Mouse (Mus musculus) lung, postnatal 14 days (tissue): ENCODE results near the gene Brf1.

Source experiments
- DNase-seq: peaks from one replicate; pipeline ENCODE4 v3.0.0; 2021

The Brf1 gene

DNA sequence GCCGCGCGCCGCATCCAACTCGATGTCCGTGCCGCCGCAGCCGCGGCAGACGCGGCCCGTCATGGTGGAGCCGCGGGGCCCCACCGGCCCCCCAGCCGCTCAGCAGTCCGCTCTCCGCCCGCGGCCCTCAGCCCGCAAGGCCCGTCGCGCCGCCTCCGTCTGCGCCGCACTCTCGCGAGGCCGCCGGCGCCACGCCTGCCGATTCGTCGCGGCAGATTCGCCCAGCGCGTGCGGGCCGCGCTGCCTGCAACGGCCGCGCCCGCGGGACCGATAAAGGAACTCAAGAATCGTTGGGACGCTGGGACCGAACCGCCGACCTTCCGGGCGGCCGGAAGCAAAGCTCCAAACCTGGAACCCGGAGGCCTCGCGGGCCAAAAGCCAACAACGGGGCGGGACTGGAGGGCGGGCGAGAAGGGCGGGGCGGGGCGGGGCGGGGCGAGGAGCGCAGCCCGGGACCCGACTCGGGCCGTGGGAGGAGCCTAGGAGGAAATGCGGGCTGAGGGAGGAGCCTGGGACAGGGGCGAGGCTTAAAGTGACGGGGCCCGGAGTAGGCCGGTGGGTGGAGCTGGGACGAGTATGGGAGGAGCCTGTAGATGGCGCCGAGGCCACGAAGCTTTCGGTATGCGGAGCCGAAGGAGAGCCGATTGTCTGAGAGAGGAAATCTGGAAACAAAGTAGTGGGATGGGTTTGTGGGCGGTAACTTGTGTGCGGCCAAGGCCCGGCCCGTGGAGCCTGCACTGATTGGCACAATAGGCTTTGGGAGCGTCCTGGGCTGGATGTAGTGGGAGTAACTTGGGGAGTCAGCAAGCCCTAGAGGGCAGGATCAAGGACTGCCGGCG is at the start of gene Brf1:
Gene Brf1 (minus strand): TSS at position 411 of the 839 bp plus-strand sequence.
- peak; percentile 98 for DNase-seq

DNA sequence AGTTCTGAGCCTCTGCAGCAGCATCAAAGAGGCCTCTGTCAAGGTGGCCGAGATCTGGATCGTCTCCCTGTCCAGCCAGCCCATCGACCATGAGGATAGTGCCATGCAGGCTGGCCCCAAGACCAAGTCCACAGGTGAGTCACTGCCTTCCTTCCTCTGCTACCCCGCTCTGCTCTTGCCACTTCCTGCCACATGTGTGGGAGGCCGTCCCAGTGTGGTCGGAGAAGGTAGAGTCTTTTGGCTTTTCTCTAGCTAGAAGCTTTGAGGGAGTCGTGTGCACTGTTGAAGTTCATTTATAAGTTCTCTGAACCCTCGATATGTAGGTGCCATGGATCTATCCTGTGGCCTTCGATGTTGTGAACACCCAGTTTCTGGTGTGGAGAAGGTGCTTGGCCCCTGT is 49.3 kb upstream of the Brf1 start:
- no peak for DNase-seq

DNA sequence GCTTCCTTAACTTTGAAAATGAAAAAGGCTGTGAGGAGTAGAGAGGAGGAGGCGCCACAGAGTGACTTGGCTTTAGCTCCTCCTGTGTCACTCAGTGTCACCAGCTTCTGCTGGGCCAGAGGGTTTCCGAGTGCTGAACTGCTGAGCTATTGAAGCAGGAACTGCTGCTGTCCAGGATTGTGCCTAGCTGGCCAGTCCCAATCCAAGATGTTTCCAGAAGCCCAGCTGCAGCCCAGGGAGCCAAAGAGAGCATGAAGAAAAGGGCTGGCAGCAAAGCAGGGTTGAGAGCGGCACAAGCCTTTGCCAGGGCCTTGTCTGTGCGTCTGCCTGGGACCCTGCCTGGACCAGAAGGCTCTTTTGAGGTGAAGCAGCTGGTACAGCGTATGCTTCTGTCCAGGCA is 47.6 kb upstream of the Brf1 start:
- no peak for DNase-seq

DNA sequence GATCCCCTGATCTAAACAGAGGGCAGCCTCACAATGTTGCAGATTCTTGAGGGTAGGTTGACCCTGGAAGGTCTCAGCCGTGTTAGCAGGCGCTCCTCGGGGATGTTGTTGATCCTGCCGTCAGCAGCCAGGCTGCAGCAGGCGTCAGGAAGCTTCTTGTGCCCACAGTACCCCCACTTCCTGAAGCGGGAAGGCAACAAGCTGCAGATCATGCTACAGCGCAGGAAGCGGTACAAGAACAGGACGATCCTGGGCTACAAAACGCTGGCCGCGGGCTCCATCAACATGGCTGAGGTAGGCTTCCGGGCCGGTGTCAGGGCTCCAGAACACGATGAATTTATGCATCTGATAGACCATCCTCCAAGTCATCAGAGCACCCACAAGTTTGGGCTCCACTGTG is 46.4 kb upstream of the Brf1 start:
- DNase-seq, result no peak

DNA sequence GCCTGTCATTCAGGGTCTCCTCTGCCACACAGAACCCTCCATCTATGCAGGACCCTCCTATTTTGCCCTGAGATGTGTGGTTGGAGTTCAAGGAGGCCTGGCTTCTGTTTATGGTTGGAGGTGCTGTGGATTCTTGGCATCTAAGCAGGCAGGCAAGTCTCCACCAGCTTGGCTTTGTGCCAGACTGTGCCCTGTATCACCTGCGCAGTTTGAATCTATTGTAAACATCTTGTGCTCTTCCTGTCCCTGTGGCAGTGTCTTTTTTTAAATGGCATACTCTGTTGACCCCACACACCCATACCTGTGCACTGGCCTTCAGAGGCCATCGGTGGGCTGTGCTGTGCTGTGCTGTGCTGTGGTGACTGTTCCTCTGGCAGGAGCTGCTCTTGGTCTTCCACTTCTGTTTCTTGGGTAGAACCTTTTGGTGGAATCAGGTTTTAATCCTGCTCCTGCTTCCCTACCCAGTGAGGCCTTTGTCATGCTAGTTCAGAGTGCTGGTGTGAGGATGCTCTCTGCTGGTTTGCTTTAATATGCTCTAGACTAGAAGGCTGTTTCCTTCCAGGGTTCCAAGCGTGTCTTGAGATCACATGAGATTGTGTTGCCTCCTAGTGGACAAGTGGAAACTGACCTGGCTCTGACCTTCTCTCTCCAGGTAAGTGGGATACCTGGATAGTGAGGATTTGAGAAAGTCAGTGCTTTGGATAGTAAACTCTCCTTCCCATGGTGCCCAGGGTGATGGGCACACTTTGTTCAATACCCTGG is 44.6 kb upstream of the Brf1 start:
- peak; percentile 56 for DNase-seq

DNA sequence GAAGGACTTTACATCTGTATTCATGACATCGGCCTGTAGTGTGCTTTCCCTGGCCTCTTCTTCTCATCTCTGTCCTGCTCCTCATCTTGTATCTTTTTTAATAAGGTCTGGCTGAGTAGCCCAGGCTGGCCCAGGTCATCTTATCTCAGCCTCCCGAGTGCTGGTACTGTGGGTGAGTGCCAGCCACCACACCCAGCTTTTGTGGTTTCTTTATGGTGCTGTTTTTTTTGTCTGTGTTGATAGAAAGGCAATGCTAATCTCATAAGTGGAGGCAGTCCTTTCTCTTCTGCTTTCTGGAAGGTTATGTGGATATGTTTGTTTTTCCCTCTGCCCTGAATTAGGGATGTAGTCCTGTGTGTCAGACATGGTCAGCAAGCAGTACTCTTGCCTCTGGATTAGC is 42.0 kb upstream of the Brf1 start:
- DNase-seq, result no peak

DNA sequence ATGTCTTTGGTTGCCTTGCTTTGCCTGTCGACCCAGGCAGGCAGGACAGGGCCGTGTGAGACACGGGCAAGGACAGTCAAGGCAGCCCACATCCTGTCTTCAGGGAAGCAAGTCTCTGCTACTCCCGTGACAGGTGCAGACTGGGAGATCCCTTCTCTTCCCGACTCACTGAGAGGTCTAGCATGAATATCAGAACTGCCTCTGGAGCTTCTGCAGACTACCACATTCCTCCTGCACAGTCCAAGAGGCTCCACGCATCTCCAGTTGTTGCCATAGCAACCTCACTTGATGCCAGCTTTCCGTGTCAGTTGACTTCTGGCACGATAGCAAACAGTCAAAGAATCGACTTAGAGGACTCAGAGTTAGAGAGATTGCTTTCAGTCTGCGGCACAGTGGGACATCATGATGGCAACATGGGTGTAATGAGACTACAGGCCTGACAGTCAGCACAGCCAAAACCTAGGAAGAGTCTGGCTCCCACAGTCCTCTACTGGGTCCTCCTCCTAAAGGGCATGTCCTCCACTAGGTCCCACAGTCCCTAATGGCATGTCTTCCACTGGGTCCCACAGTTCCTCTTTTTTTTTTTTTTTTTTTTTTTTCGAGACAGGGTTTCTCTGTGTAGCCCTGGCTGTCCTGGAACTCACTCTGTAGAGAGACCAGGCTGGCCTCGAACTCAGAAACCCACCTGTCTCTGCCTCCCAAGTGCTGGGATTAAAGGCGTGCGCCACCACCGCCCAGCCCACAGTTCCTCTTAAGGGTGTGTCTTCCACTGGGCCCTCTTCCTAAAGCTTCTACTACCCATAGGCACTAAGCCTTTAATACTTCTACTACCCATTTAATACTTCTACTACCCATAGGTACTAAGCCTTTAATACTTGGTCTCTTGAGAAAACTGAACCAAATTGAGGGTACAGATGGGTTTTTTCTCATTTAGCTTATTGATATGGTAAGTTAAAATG is 41.3 kb upstream of the Brf1 start:
- DNase-seq, result peak; percentile 32

DNA sequence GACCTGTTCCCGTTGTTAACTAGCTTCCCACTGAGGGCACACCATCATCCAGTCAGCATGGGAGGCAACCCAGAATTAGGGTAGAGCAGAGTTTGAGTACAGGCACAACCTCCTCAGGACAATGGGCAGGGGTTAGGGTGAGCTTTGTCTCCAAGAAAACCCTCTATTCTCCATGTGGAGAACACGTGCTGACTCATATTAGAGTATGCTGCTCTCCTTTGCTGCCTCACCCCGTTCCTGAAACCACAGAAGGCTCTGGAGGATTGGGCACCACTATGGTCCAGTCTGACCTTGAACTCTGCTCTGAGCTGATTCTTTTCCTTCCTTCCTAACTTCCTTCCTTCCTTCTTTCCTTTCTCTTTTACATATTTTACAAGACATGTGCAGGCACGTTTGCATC is 37.9 kb upstream of the Brf1 start:
- DNase-seq, result no peak

DNA sequence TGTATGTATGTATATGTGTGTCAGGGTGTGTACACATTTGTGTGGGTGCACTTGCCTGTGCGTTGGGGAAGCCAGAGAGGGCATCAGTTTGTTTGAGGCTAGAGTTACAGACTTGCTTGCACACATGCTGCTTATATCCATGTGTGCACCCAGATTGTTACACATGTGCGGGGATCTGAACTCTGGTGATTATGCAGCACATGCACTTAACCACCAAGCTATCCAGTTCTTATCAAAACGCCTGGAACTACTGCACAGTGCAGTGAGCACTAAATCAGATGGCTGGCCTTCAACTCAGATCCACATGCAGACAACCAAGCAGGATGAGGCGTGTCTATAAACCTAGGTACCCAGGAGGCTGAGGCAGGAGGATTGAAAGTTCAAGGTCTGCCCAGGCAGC is 36.5 kb upstream of the Brf1 start:
- DNase-seq, result no peak

DNA sequence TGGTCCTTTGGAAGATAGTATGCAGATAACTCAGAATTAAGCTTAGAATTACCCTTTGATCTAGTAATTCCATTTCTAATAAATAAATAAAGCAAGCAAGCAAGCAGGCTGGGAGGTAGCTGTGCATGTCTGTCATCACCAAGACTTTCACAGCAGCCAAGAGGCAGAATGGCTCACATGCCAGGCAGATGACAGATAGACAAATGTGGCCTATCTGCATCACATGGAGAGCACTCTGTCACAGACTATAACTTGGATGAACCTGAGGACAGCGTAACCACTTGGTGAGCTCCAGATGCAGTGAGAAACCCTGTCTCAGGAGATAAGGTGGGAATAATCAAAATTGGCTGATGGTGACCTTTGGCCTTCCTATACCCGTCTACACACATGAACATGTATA is 34.6 kb upstream of the Brf1 start:
- DNase-seq, result no peak

DNA sequence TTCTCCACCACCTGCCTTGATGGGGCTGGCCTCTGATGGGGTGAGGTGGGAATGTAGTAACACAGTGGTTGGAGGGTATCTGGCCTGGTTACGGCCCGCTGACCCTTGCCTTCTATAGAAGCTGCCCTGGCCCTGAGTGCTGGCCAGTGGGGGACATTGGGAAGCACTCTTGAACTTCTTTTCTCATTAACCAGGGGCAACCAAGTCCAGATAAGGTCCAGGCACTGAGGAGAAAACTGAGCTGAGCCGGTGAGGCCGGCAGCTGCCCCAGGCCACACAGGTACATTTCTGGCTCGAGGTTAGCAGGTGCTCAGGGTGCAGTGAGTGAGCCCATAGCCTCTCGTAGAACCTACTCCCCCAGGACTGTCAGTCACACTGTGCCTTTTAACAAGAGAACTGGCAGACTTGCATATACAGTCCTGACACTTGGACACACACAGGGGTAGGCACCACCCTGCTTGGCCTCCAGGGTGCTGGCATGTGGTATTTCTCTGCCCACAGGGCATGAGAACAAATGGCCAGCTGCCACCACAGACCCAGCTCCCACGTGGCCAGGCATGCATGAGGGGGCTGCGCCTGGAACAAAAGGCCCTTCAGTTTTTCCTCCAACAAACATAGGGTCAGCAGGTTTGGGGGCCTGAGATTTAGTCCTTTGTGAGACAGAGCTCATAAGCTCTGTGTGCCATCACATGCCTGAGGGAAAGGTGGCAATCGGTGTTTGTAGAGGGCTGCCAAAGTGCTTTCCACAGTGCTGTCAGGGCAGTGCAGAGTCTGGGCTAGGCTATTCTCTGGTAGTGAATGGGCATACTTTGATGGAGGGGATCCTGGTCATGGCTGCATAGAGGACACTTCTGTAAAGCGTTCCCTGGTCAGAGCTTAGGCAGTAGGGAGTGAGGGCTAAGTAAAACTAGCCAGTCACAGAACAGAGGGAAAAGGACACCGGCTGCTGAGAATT is 32.1 kb upstream of the Brf1 start:
- no peak for DNase-seq

DNA sequence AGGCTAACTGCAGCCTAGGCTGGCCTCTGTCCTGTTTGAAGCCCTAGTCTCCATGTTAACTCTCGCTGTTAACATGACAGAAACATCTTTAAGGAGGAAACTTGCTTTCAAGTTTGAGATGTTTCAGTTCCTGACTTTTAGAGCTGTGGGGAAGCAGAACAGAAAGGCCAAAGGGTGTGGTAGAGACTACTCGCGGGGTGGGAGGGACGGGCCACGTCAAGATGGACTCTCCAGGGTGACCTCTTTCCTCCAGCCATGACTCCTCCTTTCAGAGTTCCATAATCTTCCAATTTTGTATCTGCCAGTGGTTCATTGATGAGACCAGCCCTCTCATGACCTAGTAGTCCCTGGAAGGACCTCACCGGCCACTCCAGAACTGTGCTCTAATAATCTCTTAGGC is 30.9 kb upstream of the Brf1 start:
- DNase-seq, result no peak

DNA sequence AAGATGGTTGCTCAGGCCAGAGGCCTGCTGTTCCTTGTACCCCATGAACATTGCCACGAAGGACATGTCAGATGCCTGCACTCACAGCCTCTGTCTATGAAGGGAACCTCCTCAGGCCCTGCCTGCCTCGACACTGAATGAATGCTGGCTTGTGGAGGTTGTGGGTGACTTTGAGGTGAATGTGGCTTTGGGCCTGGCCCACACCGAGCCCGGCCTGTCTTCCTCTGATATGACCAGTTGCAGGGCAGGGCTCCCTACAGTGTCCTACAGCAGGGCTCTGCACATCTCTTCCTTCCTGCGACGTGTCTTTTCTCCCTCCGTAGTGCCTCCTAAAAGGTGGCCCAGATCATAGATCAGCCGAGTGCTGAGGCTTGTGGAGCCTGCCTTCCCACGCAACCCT is 30.5 kb upstream of the Brf1 start:
- no peak for DNase-seq

DNA sequence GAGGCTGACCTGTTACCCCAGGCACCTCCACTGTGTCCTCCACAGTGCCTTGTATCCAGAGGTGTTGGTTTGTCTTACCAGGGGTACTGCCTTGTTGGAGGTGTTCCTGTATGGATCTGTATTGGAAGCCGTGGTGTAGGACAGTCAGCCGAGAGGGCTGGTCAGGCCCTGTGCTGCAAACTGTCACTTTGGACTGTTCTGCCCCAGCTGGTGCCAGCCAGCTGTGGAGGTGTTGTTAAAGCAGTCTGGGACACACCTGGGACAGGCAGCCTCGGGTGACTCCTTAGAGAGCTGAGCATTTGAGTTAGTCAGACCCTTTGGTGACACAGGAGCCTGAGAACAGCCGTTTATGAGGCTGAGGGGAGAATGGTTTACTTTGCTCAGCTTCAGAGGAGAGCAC is 29.5 kb upstream of the Brf1 start:
- no peak for DNase-seq

DNA sequence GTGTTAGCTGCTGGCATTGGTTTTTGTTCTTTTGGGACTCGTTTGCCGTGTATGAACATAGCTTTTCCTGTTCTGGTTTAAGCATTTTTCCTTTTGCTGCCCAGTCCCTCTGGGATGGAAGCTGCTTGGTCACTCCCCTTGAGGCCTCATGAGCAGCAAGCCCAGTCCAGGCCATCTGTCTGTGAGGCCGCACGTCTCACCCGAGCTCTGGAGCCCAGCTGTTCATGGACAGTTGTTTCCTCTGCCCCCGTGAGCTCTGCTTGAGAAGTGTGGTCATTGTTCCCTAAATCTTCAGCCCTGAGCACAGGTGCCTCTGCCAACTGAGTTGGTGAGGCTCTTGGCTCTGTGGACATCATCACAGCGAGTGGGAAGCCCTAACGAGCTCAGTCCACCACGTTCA is 28.4 kb upstream of the Brf1 start:
- DNase-seq, result no peak

DNA sequence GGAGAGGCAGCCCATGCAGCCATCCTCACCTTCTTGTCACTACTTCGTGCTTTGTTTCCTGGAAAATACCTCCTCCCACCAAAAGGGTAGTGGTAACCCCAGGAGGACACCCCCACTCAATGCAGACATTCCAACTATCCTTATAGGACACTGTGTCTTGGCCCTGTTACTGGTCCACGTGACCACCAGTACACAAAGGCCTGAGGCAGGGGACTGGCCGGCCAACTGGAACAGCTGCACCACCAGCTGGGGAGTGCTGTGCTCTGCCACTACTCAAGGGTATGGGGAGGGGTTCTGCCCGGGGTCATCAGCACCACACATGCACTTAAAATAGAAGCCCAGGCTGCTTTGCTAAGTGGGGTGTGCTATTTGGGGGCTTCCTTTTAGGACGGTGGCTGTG is 27.6 kb upstream of the Brf1 start:
- no peak for DNase-seq

DNA sequence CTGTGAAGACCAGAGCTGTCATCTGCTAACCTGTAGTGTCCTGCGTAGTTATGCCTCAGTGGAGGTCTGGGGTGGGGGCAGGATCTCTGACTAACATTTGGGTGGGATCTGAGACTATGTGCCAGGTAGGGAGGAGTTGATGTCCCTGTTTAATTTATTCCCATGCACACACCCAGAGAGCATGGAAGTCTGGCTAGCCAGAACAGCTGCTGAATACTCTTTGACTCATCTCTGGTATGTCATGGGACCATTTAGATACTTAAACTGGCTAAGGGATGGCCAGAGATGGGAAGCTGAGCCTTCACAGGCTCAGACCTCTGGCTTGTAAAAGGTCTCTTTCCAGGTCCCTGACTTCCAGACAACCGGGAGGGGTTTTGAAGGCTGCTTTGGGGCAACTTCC is 27.0 kb upstream of the Brf1 start:
- DNase-seq, result no peak

DNA sequence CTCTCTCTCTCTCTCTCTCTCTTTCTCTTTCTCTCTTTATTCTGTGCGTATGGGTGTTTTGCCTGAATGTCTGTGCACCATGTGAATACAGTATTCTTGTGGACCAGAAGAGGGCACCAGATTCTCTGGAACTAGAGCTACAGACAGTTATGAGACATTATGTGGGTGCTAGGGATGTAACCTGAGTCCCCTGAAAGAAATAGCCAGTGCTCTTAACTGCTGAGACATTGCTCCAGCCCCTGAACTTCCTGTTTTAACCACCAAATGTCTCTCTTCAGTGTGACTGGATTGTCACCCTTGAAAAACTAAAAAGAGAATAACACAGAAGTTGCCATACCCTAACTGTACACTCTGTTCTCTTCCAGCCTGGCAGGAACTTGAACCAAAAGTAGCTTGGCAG is 26.1 kb upstream of the Brf1 start:
- DNase-seq, result no peak

DNA sequence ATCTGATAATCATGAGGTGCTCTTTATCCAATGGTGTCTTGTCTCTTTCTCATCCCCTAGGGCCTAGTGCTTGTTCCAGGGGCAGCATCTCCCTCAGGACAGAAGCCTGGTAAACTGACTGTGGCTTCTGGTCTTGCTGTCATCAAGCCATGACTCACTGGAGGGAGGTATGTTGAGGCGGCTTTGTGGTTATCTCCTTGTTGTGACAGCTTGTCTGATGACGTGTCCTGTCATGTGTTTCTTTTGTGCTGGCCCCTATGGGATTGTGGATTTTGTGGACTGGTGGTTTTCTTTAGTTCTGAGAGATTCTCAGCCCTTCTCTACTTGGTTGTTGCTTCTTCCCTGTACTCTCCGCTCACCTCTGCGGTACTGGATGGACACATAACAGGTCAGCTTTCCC is 22.6 kb upstream of the Brf1 start:
- no peak for DNase-seq

DNA sequence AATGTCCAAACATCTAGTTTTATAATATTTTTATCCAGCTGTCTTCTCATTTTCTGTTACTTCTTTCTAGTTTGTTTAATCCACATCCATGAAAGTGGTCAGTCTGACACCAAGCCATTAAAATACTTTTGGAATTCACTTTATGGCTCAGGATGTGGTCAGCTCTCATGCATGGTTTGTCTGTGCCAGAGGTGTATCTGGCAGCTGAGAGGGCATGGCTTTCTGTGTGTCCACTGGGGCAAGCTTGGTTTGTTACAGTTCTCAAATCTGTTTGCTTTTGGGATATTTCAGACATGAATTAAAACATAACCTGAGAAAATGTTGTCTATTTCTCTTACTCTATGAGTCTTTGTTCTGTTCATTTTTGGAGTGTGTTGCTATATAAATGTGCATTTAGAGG is 21.0 kb upstream of the Brf1 start:
- DNase-seq, result no peak

DNA sequence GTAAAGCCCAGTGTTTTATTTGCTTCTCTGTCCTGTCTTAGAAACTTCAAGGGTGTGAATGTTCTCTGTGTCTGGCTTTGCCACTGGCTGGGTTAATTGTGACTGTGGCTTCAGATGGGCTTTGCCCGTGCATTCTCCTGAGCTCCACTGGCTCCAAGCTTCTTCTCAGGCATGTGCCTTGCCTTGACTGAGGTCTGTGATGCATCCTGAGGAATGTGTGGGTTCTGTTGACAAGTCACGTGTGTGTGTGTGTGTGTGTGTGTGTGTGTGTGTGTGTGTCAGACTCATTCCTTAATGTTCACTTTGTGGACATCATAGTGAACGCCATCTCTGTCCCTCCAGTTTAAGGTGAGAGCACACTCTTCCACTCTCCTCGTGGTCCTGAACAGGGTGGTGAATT is 18.3 kb upstream of the Brf1 start:
- no peak for DNase-seq

DNA sequence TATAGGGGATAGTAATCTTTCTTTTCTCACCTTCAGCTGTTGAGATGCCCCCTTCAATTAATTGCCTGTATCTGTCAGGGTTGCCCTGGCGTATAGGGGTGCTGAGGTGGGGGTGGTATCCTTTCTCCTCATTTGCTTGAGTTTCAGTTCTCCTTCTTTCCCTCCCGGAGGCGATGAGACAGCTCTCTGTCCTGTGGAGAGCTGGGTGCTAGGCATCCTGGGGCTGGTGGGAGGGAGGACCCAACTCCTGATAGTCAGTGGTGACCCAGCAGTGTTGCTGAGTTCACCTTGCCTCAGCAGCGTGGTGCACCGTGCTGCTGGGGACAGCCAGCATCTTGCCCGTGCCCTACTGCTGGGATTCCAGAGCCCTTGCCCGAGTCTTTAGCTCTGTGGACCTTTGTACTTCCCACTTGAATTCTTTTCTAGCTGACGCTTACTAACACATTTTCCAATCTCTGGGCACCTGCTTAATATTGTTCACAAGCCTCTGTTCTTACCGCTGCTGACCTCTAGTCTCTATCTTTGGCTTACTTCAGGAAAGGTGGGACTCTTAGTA is 17.0 kb upstream of the Brf1 start:
- DNase-seq, result no peak
